Mouse (Mus musculus) hindlimb bud, embryonic 11.5 days (tissue): ENCODE results near the gene Llgl2.

Experiments
- DNase-seq: peaks from one replicate; pipeline ENCODE4 v3.0.0-alpha.2; 2012; ENCODE audit warnings: low read depth, low spot score; ENCODE audit errors: extremely low spot score

Llgl2 gene

DNA sequence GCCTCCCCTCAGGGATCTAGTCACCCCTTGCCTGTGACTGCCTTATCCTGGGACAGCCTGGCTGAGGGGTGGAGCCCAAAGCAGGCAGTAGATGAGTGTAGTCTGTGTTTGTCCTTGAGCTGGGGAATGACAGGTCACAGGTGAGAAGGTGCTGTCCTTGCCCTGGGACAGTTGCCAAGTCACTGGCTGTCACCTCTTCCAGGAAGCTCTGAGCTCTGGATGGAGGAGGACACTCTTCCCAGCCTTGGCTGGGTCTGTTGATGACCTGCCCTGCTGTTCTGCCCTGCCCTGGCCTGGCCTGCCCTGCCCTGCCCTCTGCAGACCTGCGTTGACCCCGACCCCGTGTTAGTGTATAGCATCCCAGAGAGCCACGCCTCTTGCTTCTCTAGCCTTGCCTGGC, 48.6 kb downstream of the Llgl2 start:
- no peak for DNase-seq

DNA sequence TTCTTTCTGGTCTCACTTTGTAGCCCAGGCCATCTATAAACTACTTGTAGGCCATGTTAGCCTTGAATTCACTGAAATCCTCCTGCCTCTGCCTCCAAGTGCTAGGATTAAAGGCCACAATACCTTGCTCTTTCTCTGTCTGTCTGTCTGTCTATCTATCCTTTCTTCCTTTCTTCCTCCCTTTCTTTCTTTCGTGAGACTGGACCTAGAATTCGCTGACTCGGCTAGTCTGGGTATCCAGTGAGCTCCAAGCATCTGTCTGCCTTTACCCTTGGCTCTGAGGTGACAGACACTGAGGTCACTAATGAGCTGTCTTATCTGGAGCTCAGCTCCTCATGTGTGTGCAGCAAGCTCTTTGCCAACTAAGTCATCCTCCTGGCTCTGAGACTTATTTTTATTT, 52.1 kb downstream of the Llgl2 start:
- no peak for DNase-seq

DNA sequence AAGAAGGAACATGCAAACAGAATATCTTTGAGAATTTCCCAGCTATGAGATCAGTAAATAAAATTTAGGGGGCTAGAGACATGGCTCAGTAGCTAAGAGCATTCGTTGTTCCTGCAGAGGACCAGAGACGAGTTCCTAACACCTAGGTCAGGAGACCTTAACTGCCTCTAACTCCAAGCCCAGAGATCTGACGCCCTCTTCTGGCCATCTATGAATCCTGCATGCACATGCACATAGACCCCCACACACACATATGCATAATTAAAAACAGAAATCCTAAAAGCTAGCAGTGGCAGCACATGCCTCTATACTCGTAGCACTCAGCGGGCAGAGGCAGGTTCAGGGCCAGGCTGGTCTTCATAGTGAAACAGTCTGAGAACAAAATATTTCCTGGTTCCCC, 52.6 kb downstream of the Llgl2 start:
- no peak for DNase-seq

DNA sequence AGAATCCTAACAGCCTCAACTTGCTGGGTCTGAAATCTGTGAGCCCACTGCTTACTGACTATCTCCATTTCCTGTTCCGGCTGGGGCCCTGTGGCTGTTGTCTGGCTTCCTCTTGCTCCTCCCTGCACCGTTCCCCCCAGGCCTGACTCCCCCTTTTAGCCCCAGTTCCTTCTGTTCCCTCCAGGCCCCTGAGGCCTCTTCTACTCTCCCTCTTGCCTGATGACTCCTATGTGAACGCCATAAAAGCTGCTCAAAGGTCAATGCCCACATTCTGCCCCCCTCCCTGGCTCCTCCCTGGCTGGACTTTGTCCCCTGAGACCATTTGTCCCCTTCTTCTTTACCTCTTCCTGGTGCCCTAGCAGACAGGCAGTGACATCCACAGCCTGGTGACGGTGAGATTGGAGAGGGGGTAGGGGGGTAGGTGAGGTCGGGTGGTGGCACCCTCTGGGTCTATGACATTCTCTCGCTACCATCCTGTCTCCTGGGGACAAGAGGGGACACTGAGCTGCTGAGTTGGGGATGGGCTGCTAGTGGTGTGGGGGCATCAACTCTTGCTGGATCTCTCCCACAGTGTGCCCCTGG, 53.4 kb downstream of the Llgl2 start:
- no peak for DNase-seq

DNA sequence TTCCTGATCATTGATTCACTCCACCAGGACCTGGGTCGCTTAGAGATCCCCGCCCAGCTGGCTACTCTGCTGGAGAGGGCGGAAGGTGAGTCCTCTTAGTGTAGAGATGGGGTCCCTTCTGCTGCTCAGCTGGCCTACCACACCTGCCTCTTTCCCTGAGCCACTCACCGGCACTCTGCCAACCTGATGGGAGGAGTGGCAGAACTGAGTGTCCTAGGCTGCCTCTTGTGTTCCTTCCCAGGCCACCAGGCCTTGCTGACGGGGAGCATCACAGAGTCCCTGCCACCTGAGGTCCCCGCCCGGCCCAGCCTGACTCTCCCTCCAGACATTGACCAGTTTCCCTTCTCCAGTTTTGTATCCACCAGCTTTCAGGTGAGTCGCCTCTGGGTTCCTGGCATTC, 54.2 kb downstream of the Llgl2 start:
- DNase-seq: no peak

DNA sequence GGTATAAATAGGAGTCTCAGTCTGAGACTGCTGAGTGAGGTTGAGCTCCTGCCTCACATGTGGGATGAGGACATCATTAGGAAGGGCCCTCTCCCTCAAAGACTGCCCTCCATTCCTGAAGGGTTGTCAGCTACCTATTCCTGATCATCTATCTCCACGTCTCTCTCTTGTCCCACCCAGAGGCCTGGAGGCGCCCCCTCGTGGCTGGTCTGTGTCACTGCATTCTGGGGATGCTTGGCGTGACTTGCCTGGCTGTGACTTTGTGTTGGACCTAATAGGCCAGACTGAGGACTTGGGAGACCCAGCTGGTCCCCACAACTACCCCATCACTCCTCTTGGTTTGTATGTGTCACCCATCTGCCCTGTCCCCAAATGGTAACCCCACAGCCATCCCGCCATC, 57.2 kb downstream of the Llgl2 start:
- DNase-seq: no peak

DNA sequence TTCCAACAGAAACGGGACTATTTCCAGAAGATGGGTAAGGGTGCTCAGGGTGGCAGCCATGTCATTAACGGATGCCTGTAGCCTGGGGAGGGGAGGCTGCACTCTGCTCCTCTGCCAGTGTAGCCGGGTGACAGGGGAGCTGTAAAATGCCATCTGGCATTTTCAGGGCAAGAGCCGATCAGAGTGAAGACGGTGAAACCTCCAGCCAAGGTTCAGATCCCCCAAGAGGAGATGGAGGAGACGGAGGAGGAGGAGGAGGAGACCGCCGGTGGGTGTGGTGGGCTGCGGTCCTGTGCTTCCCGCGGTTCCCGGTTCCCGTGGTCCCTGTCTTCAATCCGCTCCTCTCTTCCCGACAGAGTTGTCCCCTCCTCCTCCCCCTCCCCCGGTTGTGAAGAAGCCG, 59.4 kb downstream of the Llgl2 start:
- DNase-seq: no peak

DNA sequence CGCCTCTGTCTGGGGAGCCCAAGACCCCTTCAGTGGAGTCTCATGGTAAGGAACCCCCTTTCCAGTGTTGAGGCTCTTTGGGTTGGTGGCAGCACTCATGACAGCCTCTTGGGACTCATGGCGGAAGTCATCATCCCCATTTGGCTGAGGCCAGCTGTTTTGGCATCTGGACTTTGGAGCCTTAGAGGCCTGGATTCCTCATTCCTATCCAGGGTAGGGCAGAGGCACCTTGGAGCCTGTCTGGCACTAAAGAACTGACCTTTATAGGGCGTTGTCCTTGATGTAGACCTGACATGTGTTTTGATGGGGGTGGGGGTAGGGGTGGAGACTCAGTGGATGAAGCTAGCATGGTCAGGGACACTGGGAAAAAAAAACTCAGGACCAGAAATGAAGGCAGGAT, 60.5 kb downstream of the Llgl2 start:
- no peak for DNase-seq

DNA sequence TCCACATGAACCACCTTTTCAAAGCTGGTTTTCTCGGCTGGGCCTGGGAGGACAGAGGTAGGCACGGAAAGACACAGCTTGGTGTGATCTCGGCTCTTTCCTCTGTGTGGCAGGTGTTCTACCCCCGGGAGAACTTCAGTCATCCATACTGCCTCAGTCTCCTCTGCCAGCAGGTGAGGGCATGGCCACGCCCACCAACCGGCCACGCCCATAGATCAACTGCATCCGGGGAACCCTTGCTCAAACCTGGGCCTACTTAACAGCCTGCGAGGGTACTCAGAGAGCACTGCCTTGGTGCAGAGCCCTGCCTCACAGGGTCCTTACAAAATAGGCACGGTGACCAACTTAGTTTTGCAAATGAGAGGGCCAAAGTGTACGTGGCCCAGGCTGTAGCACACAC, 61.4 kb downstream of the Llgl2 start:
- DNase-seq: no peak

DNA sequence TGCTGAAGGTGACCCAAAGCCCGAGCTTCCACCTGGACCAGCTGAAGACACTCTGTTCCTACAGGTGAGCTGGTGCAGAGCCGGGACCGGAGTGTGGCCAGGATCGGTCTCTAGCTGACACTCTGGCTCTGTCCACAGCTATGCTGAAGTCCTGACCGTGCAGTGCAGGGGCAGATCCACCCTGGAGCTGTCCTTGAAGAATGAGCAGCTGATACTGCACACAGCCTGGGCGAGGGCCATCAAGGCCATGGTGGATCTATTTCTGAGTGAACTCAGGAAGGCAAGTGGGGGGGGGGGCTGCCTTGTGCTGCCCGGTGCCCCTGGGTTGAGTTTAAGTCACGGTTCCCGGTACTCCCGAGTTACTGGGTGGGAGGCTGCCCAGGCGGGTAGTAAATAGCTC, 62.6 kb downstream of the Llgl2 start:
- no peak for DNase-seq

DNA sequence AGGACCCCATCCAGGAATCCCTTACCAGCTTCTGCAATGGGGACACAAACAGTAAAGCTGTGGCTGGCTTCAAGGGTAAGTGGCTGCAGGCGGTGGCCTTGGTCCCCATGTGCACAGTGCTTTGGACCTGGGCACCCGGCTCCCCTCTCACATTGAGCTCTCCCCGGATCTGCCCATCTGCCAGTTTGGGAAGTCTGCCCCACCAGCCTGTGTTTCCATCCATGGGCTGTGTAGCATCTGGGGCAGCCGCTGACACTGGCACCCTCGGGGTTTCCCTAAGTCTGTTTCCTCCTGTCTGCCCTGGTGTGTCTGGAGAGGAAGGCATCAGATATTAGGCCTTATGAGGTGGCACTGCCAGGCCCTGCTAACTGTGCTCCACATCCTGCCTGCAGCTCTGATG, 64.2 kb downstream of the Llgl2 start:
- no peak for DNase-seq

DNA sequence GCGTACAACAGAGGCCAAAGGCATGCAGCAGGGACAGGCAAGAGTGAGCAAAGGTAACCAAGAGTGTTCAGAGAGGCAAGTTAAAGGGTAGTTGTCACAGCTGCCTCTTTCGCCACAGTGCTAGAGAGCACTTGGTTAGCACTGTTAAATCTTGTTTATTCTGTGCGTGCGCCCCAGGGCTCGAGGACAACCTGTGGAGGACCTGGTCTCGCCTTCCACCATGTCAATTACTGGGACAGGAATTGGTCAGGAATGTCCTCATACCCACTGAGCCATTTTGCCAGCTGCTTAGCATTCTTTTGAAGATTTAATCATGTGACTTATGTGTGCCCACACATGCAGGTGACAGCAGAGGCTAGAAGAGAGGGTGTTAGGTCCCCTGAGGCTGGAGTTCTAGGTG, 65.3 kb downstream of the Llgl2 start:
- no peak for DNase-seq

DNA sequence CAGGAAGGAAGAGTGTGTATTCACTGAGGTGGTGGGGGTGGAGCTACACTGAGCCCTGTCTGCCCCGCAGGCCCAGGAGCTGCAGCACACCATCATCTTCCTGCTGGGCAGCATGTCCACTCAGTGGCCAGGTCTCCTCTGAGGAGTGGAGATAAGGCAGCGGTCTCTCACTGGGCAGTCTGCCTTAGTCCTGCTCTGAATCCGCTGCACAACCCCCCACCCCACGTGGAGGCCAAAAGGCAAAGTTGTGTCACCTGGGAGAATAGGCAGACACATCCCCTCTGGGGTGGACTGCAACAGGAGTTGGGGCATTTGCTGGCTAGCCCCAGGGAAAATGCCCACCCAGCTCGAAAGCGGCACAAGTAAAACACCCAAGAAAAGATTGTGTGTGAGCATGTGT, 68.4 kb downstream of the Llgl2 start:
- DNase-seq: no peak

DNA sequence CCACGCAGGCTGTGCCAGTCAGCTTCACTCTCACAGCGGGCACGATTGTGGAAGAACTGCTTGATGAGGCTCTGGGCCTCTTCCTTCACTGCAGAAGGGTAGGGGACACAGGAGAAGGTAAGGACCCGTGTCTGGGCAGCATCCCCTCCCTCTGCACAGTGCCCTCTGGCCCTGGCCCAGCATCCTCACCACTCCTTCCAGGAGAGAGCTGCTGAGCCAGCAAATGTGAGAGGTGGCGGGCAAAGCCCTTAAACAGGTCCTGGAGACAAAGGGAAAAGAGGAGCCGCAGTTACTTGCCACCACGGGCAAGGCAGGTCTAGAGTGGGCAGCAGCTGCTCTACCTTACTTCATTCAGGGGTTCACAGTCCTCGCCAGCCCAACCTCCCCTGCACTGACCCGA, 69.2 kb downstream of the Llgl2 start:
- DNase-seq: no peak

DNA sequence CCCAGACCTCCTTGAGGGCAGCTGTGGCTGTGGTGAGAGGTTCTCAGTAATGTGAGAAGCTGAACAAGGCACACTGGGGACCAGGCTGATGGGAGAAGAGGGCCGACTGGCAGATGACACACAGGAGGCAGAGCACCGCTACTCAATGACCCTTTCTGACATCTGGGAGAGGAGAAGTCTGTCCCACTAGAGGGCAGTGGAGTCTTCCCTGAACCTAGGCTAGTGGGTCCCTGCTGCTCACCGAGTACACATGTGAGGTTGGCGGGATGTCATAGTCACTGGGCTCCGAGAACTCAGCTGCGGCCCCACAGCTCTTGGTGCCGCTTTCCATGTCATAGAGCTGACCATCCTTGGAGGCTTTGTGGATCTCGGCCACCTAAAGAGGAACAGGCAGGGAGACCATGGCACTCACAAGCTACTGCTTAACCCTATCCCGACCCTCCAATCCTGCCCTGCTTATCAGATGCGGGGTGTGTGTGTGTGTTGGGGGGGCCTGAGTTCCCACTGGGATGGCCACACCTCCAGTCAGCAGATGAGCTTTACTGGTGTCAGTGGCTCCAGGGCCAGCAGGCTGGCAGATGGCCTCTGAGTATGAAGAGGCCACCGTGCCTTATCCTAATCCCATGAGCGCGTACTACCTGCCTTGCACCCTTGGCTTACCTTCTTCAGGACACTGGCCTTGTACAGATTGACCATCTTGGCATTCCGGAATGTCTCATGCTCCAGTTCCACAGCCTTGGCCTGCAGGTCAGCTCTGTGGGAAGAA, 71.1 kb downstream of the Llgl2 start:
- DNase-seq: no peak

DNA sequence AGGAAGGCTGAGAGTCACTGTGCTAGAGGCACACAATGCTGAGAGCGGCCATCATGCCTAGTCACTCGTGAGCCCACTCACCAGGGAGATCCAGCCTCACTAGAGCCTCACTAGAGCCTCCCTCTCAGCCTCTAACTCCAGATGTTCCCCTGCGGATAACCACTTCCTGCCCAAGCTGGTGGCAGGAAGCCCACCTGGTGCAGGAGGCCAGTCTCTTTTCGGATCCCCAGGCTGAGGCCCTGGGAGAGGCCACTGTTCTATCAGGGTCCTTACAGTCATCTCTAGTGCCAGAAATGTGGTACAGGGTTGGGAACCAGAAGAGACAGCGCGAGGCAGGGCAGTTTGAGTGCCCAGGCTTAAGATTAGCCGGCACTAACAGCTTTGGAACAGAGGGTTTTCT, 74.6 kb downstream of the Llgl2 start:
- DNase-seq: no peak

DNA sequence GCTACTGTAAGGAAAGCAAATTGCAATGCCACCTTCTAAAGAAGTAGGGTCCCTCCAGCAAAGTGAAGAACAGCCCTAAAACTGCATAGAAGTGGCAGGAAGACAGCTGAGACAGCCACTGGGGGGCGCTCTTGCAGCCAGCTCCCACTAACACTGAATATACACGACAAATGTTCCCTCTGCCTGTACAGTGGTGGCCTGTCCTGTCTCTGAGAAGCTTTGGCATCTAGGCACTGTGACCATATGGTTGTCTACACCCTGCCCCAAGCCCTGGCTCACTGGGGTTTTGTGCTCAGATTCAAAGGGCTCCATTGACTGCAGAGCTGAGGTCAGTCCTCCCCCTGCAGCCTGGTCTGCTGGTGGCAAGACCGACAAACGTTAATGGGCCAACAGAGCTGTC, 75.0 kb downstream of the Llgl2 start:
- DNase-seq: no peak

DNA sequence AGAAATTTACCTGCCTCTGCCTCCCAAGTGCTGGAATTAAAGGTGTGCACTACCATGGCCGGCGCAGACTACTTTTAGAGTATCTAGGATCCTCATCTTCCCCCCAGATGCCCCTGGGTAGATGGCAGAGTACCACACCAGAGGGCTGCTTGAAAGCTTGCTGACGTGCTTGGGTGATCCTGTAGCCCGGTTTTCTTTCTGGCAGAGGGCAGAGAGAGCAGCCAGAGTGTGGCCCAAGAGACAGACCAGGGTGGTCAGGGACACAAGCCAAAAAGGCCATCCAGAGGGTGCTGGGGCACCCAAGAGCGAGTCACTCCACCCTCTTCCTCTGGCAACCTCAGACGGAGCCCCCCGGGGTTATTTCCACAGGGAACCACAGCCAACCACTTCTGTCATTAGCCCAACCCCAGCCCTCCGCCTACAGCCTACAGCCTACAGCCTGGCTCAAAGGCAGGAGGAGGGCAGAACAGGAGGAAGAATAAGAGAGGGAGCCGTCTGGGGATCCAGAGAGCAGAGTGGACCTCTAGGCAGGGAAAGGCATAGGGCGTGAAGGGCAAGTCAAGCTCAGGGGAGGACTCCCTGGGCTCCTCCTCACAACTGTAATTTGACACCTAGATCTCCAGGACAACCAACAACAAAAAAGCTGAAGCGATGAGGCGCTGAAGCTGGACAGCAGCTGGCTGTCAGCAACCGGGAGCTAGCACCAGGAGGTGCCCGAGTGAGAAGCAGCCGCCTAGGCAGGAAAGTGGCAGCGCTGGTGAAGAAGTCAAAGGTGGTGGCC, 75.8 kb downstream of the Llgl2 start, which contains the start of gene Smim5:
TSS of gene Smim5 (plus strand) at position 481 of the 781 bp plus-strand sequence.
- DNase-seq: no peak

DNA sequence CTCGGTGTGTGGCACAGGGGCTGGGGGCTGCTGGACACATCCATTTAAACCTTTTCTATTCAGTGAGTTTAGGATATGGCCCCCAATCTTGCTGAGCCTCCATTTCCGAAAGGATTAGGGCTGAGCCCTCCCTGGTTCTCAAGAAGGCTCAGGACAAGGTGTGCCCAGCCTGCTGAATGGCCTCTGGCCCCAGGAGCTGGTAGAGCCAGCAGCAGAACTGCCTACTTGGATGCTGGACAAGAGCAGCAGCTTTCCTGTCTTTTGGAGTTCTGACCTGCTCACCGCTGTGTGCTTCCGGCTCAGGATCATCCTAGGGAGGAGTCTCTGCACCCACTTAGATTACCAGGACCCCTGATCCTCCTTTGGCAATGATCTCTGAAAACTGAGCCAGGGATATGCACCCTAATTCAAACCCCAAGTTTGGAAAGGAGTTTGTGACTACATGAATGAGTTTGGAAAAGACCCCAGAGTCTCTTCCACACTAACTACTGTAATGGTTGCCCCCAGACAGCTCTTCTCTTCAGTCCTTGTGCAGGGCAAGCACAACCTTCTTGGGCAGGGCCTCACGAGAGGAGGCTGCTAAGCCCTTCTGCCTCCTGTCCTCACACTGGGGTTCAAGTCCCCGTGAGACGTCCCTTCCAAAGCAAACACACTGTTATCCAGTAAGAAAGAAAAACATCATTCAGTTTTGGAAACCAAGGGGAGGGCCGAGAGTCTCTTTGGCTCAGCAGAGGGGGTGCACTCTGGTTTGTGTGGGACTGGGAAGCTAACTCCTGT, 76.9 kb downstream of the Llgl2 start:
- DNase-seq: no peak

DNA sequence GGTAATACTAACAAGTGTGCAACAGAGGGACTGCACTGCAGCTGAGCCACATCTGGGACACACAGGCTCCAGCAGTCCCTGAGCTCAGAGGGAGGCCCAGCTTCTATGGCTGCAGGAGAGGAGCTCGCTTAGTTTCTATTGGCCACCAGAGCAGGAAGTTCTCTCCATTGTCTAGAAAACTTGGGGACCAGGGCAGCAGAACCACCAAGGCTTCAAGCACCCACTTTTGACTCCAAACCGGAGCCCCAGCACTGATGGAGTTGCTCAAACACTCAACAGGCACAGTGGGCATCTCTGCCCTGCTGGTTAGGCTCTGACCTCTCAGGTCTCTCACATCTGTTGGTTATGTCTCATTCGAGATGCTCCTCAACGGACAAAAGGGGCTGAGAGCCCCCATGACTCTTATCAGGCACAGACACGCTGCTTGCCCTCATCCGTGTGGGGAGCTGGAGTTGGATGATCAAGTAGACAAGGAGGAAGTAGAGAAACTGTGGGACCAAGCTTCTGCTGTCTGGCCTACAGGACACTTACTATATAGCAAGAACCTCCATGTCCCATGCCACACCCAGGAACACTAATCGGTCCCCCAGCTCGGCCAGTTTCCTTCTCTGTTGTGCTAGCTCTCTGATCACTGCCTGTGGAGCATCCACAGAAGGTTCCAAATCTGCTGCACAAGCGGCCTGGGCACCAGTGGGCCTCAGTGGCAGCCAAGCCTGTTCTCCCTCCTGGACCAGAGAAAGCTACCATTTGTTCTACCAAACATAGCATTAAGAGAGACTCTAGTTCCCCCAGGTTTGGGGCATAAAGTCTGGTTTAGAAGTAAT, 77.7 kb downstream of the Llgl2 start:
- no peak for DNase-seq

DNA sequence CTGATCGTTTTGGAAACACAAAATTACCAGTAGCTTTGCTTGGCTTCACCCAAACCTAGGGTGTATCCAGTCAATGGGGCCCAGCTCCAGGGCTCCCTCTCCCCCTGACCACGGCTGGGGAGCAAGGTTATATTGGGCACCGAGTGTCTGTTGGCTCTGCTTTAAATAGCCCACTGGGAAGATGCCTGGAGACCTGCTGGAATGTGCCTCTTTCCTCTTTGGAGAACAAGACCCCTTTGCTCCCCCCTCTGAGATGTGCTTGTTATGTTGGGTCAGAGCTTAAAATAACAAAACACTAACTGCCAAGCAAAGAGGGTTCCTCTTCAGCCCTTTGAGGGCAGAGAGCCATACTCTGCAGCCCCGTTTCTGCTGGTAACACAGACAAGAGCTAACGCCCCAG, 78.3 kb downstream of the Llgl2 start:
- no peak for DNase-seq
